Mouse (Mus musculus) activated CD4-positive, CD25-positive, alpha-beta regulatory T cell, adult 4 months (primary cell): ENCODE data around the gene Nagk. TPM values are rescaled to one million over a fixed set of nuclear protein-coding genes. Genes with fewer than 3 reads are reported as not detected.
A peak's percentile ranks its signal among the peaks of the same experiment; 100 is the strongest.
"Not testable (repeated sequence)": the region's sequence is repeated elsewhere in the genome, so short reads cannot be mapped to it uniquely, and the experiment has no call there.

Experiments used
- ATAC-seq: one replicate; pipeline ENCODE4 v1.8.0; 2017
- polyA plus RNA-seq, 2 experiments: library from polyadenylated mRNA; unstranded; fragments of 100-300 nt; shearing (Covaris generic); gene quantifications; one replicate each; pipeline ENCODE4 v1.2.1; 2017

The Nagk gene
- polyA plus RNA-seq, 2 experiments from 2014 or later, result 23.0 to 27.9 TPM

DNA sequence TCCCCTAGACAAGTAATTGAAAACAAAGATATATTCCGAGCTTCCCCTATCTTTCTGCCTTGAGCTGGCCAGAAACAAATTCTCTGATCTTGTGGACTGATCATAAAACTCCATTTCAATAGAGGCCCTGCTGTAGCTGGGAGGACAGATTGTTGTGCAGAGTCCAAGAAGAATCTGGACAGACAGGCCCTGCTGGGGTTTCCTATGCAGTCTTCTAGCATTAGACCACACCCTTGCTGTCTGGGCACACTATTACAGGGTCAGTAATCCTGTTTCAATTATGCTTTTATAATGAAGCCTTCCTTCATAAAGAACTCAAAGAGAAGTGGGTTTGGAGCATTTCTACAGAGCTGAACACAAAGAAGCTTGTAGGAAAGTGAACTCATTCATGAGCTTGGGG, 24.2 kb downstream of the Nagk start:
- no peak for ATAC-seq

DNA sequence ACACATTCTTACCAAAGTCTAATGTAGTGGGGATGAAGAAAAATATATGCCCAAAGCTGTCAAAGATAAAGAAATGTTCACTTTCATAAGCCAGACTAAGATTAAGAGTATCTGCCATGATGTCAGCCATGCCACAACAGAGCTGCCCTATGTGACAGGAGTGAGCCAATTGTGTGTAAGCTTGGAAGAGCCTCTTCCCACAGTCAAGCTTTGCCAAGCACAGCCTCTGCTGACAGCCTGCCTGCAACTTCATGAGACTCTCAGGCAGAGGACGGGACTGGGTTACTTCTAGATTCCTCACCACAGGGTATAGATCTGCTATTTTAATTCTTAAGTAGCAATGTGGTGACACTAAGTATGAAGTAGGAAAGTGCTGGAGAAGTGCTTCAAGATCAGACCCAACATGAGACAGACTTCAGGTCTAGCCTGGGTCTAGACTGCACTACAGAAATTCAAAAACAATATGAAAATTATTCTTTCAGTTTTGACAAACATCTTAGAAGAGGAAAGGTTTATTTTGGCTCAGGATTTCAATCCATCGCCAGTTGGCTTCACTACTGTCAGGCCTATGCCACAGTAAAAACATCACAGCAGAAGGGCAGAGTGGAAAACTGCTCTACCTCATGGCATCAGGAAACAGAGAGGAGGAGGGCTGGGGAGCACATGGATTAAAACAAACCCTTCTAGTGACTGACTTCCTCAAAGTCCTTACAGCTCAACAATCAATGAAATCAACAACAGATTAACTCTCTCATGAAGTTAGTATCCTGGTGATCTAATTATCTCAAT, 26.1 kb downstream of the Nagk start:
- ATAC-seq, result no peak

DNA sequence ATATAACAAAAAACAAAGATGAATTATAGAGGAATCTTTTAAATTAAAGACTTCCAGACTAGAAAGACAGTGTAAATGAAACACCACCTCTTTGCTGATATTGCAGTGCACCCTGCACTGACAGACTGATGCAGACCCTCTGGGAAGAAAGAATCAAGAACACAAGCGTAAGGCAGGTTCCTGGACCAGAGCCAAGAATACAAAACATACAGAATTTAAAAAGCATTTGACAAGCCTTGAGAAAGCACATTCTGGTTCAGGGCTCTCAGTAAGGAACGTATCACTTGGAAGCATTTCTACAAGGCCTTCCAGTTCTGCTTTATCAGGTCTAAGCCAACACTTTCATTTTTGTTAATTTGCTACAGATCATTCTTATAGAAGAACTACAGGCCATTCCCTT, 27.1 kb downstream of the Nagk start:
- ATAC-seq, result no peak

DNA sequence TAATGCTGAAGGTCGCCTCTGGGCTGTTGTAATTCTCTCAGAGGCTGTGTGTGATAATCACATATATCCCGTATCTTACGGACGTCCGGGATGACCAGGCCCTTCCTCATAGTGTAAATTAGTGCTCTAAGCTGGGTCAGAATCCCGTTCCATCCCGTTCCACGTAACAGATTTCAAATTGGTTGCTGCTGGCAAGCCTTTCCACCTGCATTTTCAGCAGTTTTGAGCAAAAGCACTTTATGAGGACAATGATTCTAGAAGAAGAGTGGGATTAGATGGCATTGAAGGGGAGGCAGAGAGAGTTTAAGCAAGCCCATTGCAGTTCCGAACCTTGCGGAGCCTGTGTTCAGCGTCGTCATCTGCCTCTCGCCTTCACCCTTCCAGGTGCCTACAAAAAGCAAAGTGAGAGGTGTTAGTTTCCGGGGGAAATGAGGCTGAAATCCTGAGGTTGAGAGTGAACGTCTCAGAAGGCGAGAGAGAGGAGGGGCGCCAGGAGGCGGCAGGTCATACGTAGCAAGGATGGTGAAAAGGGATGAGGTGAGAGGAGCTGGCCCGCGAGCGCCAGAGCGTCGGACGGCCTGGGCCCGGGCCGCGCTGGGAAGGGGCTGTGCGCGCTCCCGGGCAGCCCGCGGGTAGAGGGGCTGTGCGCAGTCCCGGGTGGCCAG, 36.3 kb downstream of the Nagk start:
- peak; percentile 59 for ATAC-seq

DNA sequence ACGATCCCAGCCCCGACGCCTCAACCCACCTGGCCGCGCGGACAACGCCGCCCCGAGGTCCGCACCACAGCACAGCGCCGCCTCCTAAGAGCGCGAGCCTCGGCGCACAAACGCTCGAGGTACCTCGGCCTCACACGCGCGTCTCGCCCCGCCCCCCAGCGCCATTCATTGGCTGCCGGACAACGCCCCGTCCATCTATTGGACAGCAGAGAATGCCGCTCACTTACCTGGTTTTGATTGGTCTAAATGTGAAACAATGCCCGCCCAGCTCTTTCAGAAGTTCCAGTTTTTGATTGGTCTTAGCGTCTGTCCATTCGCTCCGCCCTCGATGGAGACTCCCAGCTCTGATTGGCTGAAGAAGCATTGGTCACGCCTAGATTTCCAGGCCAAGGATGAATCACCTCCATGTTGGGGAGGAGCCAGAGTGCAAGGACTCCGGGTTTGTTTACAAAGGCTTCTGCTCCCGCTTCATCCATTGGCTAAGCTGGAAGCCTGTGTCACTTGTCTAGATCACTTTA, 36.9 kb downstream of the Nagk start, which contains the start of gene Paip2b:
TSS of gene Paip2b (minus strand) at position 136 of the 518 bp plus-strand sequence.
- ATAC-seq, result peak; percentile 91

DNA sequence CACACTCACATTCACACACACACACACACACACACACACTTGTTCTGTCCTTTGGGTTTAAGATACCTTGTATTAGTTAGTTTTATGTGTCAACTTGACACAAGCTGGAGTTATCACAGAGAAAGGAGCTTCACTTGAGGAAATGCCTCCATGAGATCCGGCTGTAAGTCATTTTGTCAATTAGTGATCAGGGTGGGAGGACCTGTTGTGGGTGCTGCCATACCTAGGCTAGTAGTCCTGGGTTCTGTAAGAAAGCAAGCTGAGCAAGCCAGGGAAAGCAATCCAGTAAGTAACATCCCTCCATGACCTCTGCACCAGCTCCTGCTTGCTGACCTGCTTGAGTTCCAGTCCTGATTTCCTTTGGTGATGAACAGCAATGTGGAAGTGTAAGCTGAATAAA, 37.6 kb downstream of the Nagk start:
- ATAC-seq, result not testable (repeated sequence)

DNA sequence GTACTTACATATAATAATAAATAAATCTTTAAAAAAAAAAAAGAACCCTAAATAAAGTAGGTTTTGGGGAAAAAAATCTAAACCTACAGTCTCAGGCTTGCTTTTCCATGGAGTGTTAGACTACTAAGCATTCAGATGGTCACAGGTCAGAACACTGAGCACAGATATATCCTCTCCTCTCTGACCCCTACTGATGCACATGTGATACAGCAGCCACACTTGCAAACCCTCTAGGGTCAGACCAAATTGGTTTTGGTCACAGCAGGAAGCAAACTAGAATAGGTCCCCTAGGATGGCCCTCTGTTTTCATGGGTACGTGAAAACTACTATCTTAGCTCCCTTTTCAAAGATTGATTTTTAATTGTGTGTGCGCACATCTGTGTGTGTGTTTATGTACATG, 42.0 kb downstream of the Nagk start:
- no peak for ATAC-seq

DNA sequence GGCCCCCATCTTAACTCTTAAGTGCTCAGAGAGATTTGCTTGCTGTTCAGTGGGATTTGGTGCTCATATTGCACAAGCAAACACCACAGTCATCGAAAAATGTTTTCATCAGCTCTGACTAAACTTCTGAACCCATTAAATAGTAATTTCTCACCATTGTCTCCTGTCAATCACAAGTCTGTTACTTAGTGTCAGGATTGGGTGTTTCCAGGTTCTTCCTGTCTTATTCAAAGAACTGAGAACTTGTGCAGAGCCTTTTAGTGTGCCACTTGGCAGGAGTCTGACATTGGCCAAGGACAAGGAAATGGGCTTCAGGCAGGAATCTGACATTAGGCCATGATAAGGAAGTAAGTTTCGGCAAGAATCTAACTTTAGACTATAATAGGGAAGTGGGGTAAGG, 43.3 kb downstream of the Nagk start:
- ATAC-seq, result no peak

DNA sequence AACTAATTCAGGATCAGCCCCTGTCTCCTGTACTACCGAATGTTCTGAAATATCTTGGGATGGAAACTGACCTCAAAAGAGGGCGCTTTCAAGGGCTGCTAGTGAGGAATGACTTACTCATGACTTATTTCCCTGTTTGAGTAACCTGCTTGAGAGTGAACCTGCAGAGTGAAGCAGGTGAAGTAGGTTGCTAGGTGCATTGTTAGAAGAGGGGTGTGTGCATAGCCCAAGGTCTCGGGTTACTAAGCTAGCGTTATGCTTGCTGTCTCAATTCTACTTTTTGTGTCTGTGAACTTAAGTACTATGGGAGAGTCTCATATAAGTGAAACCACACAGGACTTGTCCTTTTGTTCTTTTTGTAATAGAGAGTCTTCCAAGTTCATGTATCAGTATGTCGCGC, 45.3 kb downstream of the Nagk start:
- ATAC-seq, result no peak

DNA sequence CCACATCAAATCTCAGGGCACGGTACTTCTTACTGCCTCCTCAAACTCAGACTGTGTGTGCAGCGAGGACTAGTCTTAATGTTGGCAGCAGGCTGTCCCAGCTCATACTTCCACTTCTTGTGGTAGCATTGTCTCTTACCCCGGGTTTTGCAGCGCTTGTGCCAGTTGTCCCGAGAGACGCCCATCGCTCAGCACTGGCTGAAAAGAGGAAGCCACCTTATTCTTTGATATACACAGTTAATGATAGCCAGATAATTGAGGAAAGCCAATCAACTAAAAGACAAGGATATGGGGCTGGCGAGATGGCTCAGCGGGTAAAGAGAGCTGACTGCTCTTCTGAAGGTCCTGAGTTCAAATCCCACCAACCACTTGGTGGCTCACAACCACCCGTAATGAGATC, 50.1 kb downstream of the Nagk start:
- ATAC-seq, result no peak

DNA sequence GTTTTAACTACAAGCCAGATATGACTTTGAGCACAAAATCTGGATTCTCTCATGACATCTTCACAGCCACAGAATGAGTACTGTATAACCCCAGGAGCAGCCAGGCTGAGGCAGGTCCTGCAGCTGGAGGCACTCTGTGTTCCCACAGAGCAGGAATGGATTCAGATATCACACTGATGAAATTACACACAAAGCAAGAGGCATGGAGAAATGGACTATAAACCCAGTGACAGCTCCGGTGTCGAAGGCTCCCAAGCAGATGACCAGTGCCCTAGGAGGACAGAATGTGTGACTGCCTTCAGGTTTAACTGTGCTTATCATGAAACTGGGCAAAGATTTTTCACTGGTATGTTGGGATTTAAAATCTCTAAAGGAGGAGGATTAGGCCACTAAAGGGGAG, 51.4 kb downstream of the Nagk start:
- no peak for ATAC-seq

DNA sequence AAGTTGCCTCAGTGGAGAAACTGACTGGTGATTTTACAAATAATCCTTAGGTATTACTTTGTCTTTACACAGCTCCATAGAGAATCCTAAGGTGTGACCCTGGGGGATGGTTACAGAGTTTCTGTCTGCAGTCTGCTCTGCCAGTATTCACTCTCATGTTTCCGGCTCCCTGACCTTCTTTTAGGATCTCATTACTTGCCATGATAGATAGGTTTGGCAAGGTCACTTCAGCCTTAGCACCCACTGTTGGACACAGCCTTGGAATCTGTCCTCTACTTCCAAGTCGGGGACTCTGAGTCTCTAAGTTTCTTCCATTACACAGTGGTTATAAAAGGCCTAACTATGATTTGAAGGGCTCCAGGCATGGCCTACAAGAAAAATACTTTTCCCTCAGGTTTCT, 54.7 kb downstream of the Nagk start:
- no peak for ATAC-seq

Other genes with a start within 250 kb of the Nagk start
- gene Stambp, start 222.3 kb upstream of the Nagk start, polyA plus RNA-seq, result 10 to 100 TPM; 30.5 to 38.9 TPM
- not detected for gene Clec4f, start 138.8 kb upstream of the Nagk start, polyA plus RNA-seq
- gene Cd207, start 117.1 kb upstream of the Nagk start, polyA plus RNA-seq, result not detected
- under 1 TPM in 1 of 2 experiments, not detected in 1; 0.45 TPM for gene Vax2, start 83.7 kb upstream of the Nagk start, polyA plus RNA-seq
- gene Atp6v1b1, start 52.0 kb upstream of the Nagk start, polyA plus RNA-seq, result not detected
- gene Ankrd53, start 32.3 kb upstream of the Nagk start, polyA plus RNA-seq, result not detected
- 10 to 100 TPM; 76.3 to 79.6 TPM for gene Tex261, start 19.2 kb upstream of the Nagk start, polyA plus RNA-seq
- gene Paip2b, start 36.8 kb downstream of the Nagk start, polyA plus RNA-seq, result 10 to 100 TPM; 17.3 to 18.2 TPM
- gene Zfp638, start 72.1 kb downstream of the Nagk start, polyA plus RNA-seq, result 100 to 1,000 TPM; 114 to 116 TPM
- not detected for gene Dysf, start 213.6 kb downstream of the Nagk start, polyA plus RNA-seq